Mouse (Mus musculus): ENCODE results near the gene Gnb4. TPM values are rescaled to one million over a fixed set of nuclear protein-coding genes. Genes with fewer than 3 reads are reported as not detected.

Gnb4 gene
- polyA plus RNA-seq (2015; fragmentation: Nextera tagmentation; extraction: Ambion mirVana), result 83.1 and 89.1 TPM in 2 replicates

DNA sequence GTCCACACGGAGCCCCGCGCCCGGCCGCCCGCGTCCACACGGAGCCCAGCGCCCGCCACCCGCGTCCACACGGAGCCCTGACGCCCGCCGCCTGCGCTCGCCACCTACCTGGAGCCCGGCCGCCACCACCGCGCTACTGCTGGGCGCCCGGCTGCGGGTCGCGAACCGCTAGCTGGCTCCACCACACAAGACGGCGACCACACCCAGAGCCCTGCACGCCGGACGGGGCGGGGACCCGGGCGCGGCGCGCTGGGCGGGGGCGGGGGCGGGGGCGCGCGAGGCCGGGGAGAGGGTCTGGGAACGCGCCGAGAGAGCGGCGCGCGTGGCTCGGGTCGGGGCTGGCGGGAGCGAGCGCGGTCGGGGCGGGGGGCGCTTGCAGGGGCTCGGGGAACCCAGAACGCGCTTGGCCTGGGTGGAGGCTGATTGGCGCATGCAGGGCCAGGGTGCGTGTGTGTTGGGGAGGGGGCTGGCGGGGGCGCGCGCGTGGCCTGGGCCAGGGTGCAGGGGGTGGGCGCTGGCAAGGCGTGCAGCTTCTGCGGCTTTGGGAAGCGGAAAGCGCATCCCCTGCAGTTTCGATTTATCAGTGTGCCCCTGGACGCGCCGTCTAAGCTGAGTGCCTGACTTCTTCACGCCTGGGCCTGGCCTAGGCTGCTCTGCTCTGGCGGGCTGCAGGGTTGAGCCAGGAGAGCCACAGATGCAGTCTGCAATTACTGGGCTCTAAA lies at the start of gene Gnb4:
Gene Gnb4, minus strand, starts transcription at position 255 of the 722 bp plus-strand sequence.
- WGBS, result under 1% methylated on average over 58 of the region's 83 CpGs
- peak within 1 kb of the TSS; percentile 76 for H3K4me3 ChIP-seq (ENCODE audit: low read length)
- H3K9me3 ChIP-seq (ENCODE audit: control insufficient read depth, low read length), result no peaks in the 10 kb centered on the region
- ATAC-seq (ENCODE audit: low read depth), result peak; percentile 93
- peaks cover 8% of the 10 kb centered on the region; the same call in 1 of the 2 replicates for H3K4me1 ChIP-seq (replicated peaks; ENCODE audit: control insufficient read depth, insufficient read depth, low read length)
- H3K9ac ChIP-seq (ENCODE audit: low read length), result peak within 1 kb of the TSS; percentile 80
- H3K4me2 ChIP-seq (ENCODE audit: low read depth, low read length), result peak within 1 kb of the TSS; percentile 59
- H3K36me3 ChIP-seq (ENCODE audit: control insufficient read depth, insufficient read depth, low read length), result no peaks in the 10 kb centered on the region
- H3K27ac ChIP-seq (ENCODE audit: low read length), result peak within 1 kb of the TSS; percentile 63
- H3K27me3 ChIP-seq (ENCODE audit: control insufficient read depth, insufficient read depth, low read depth, low read length), result no peaks in the 10 kb centered on the region

GRCm38 (mm10) chr3:32661556-32661930 lies 45.2 kb upstream of the Gnb4 start:
- WGBS, result 47% methylated on average over 3 of the region's 3 CpGs
- no peak overlapping the region for H3K9ac ChIP-seq (ENCODE audit: low read length)
- H3K27ac ChIP-seq (ENCODE audit: low read length), result peak overlapping the region; percentile 76
- peak; percentile 88 for ATAC-seq (ENCODE audit: low read depth)
- 0 out of 2 replicates have a peak, but pooled peaks cover 2% of the 10 kb centered on the region for H3K9me3 ChIP-seq (ENCODE audit: control insufficient read depth, low read length)
- no peak overlapping the region for H3K4me3 ChIP-seq (ENCODE audit: low read length)
- no peak overlapping the region for H3K4me2 ChIP-seq (ENCODE audit: low read depth, low read length)
- H3K4me1 ChIP-seq (replicated peaks; ENCODE audit: control insufficient read depth, insufficient read depth, low read length), result peaks cover 14% of the 10 kb centered on the region; the same call in 1 of the 2 replicates
- no peaks in the 10 kb centered on the region for H3K27me3 ChIP-seq (ENCODE audit: control insufficient read depth, insufficient read depth, low read depth, low read length)
- H3K36me3 ChIP-seq (ENCODE audit: control insufficient read depth, insufficient read depth, low read length), result no peaks in the 10 kb centered on the region

DNA sequence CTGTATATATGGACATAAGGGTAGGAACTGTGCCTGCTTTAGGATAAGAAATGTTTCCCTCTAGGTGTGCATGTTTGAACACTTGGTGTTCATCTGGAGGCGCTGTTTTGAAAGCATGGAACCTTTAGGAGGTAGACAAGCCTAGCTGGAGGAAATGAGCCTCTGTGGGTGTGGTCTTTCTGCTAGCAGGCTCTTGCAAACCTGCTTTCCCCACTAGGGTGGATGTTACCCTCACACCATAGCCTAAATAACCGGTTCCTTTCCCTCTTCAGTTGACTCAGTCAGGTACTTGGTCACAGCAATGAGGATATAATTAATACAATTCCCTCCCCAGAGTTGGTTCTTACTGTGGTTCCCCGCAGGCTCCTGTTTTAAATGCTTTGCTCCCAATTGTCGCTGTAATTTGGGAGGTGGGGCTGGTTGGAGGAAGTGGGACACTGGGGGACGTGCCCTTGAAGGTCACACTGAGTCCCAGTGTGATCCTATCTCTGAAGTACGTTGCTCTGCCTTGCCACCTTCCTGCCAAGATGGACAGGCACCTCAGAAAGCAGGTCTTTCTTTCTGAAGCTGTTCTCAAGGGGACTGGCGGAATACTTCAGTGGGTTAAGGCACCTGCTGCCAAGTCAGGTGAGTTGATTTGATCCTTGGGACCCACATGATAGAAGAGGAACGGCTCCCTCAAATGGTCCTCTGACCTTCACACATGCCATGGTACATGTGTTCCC lies 44.6 kb upstream of the Gnb4 start:
- peak; percentile 76 for ATAC-seq (ENCODE audit: low read depth)
- no peak overlapping the region for H3K9ac ChIP-seq (ENCODE audit: low read length)
- H3K27ac ChIP-seq (ENCODE audit: low read length), result peak overlapping the region; percentile 76
- H3K4me2 ChIP-seq (ENCODE audit: low read depth, low read length), result no peak overlapping the region
- H3K4me1 ChIP-seq (replicated peaks; ENCODE audit: control insufficient read depth, insufficient read depth, low read length), result peaks cover 14% of the 10 kb centered on the region; the same call in 1 of the 2 replicates
- H3K9me3 ChIP-seq (ENCODE audit: control insufficient read depth, low read length), result 0 out of 2 replicates have a peak, but pooled peaks cover 2% of the 10 kb centered on the region
- H3K27me3 ChIP-seq (ENCODE audit: control insufficient read depth, insufficient read depth, low read depth, low read length), result no peaks in the 10 kb centered on the region
- 41% methylated on average over 8 of the region's 8 CpGs for WGBS
- H3K36me3 ChIP-seq (ENCODE audit: control insufficient read depth, insufficient read depth, low read length), result no peaks in the 10 kb centered on the region
- no peak overlapping the region for H3K4me3 ChIP-seq (ENCODE audit: low read length)

DNA sequence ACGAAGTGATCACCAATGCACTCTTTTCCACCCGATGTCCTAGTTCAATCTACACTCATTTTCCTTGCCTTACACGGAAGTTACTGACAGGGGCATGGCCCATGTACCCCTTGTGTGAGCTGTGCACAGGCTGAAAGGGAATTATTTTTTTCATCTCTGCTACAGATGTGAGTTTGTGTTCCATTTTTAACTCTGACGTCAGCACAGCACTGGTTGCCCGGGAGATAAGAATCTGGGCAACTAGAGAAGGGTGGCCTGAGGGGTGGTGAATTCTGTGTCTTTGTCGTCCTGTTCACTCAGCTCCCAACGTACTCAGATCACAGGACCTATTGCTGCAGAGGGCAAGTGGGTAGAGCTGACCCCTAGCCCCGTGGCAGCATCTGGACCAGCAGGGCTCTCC lies 43.9 kb upstream of the Gnb4 start:
- Histone ChIP-seq H3K27me3 (ENCODE audit: control insufficient read depth, insufficient read depth, low read depth, low read length) (no peaks in the 10 kb centered on the region), H3K36me3 (ENCODE audit: control insufficient read depth, insufficient read depth, low read length) (no peaks in the 10 kb centered on the region), H3K27ac (ENCODE audit: low read length) (peak overlapping the region; percentile 76), H3K9me3 (ENCODE audit: control insufficient read depth, low read length) (0 out of 2 replicates have a peak, but pooled peaks cover 2% of the 10 kb centered on the region), H3K4me2 (ENCODE audit: low read depth, low read length) (no peak overlapping the region), H3K4me1 (replicated peaks; ENCODE audit: control insufficient read depth, insufficient read depth, low read length) (peaks cover 14% of the 10 kb centered on the region; the same call in 1 of the 2 replicates), H3K9ac (ENCODE audit: low read length) (no peak overlapping the region), H3K4me3 (ENCODE audit: low read length) (no peak overlapping the region)
- WGBS, result 48% methylated on average over 8 of the region's 8 CpGs
- 0 out of 2 replicates have a peak, but pooled peaks have one; percentile 15 for ATAC-seq (ENCODE audit: low read depth)

- 78% methylated on average over 2 of the region's 2 CpGs for whole genome bisulfite sequencing
- H3K36me3 ChIP-seq (ENCODE audit: control insufficient read depth, insufficient read depth, low read length), result no peaks in the 10 kb centered on the region
Observed at GRCm38 (mm10) chr3:32659506-32659905, 43.1 kb upstream of the Gnb4 start.

GRCm38 (mm10) chr3:32658821-32659220 lies 42.4 kb upstream of the Gnb4 start:
- H3K27me3 ChIP-seq (ENCODE audit: control insufficient read depth, insufficient read depth, low read depth, low read length), result no peaks in the 10 kb centered on the region
- H3K36me3 ChIP-seq (ENCODE audit: control insufficient read depth, insufficient read depth, low read length), result no peaks in the 10 kb centered on the region
- peak overlapping the region; percentile 40 for H3K9ac ChIP-seq (ENCODE audit: low read length)
- H3K9me3 ChIP-seq (ENCODE audit: control insufficient read depth, low read length), result 0 out of 2 replicates have a peak, but pooled peaks cover 2% of the 10 kb centered on the region
- peak overlapping the region; percentile 31; the same call in 1 of the 2 replicates for H3K4me3 ChIP-seq (ENCODE audit: low read length)
- peaks cover 14% of the 10 kb centered on the region; the same call in 1 of the 2 replicates for H3K4me1 ChIP-seq (replicated peaks; ENCODE audit: control insufficient read depth, insufficient read depth, low read length)
- H3K27ac ChIP-seq (ENCODE audit: low read length), result no peak overlapping the region
- ATAC-seq (ENCODE audit: low read depth), result no peak
- H3K4me2 ChIP-seq (ENCODE audit: low read depth, low read length), result peak overlapping the region; percentile 49
- 35% methylated on average over 16 of the region's 16 CpGs for WGBS

More at GRCm38 (mm10) chr3:32659506-32659905, 43.1 kb upstream of the Gnb4 start:
- H3K9ac ChIP-seq (ENCODE audit: low read length), result no peak overlapping the region
- H3K4me1 ChIP-seq (replicated peaks; ENCODE audit: control insufficient read depth, insufficient read depth, low read length), result peaks cover 14% of the 10 kb centered on the region; the same call in 1 of the 2 replicates
- ATAC-seq (ENCODE audit: low read depth), result no peak
- no peak overlapping the region for H3K4me2 ChIP-seq (ENCODE audit: low read depth, low read length)
- H3K4me3 ChIP-seq (ENCODE audit: low read length), result no peak overlapping the region
- no peak overlapping the region for H3K27ac ChIP-seq (ENCODE audit: low read length)
- 0 out of 2 replicates have a peak, but pooled peaks cover 2% of the 10 kb centered on the region for H3K9me3 ChIP-seq (ENCODE audit: control insufficient read depth, low read length)
- H3K27me3 ChIP-seq (ENCODE audit: control insufficient read depth, insufficient read depth, low read depth, low read length), result no peaks in the 10 kb centered on the region

GRCm38 (mm10) chr3:32658401-32658800 lies 42.0 kb upstream of the Gnb4 start:
- H3K9ac ChIP-seq (ENCODE audit: low read length), result peak overlapping the region; percentile 40

GRCm38 (mm10) chr3:32656398-32656994 lies 40.1 kb upstream of the Gnb4 start:
- no peak overlapping the region for H3K27ac ChIP-seq (ENCODE audit: low read length)
- no peak overlapping the region for H3K4me3 ChIP-seq (ENCODE audit: low read length)
- WGBS, result 57% methylated on average over 10 of the region's 10 CpGs
- no peak overlapping the region for H3K9ac ChIP-seq (ENCODE audit: low read length)
- no peak for ATAC-seq (ENCODE audit: low read depth)
- H3K4me1 ChIP-seq (replicated peaks; ENCODE audit: control insufficient read depth, insufficient read depth, low read length), result peaks cover 14% of the 10 kb centered on the region; the same call in 1 of the 2 replicates
- no peaks in the 10 kb centered on the region for H3K27me3 ChIP-seq (ENCODE audit: control insufficient read depth, insufficient read depth, low read depth, low read length)
- no peaks in the 10 kb centered on the region for H3K36me3 ChIP-seq (ENCODE audit: control insufficient read depth, insufficient read depth, low read length)
- H3K4me2 ChIP-seq (ENCODE audit: low read depth, low read length), result no peak overlapping the region
- H3K9me3 ChIP-seq (ENCODE audit: control insufficient read depth, low read length), result 0 out of 2 replicates have a peak, but pooled peaks cover 2% of the 10 kb centered on the region

More at GRCm38 (mm10) chr3:32658401-32658800, 42.0 kb upstream of the Gnb4 start:
- Histone ChIP-seq H3K36me3 (ENCODE audit: control insufficient read depth, insufficient read depth, low read length) (no peaks in the 10 kb centered on the region), H3K9me3 (ENCODE audit: control insufficient read depth, low read length) (0 out of 2 replicates have a peak, but pooled peaks cover 2% of the 10 kb centered on the region), H3K4me1 (replicated peaks; ENCODE audit: control insufficient read depth, insufficient read depth, low read length) (peaks cover 14% of the 10 kb centered on the region; the same call in 1 of the 2 replicates), H3K4me3 (ENCODE audit: low read length) (no peak overlapping the region; the same call in 1 of the 2 replicates), H3K27me3 (ENCODE audit: control insufficient read depth, insufficient read depth, low read depth, low read length) (no peaks in the 10 kb centered on the region), H3K4me2 (ENCODE audit: low read depth, low read length) (peak overlapping the region; percentile 49), H3K27ac (ENCODE audit: low read length) (no peak overlapping the region)
- ATAC-seq (ENCODE audit: low read depth), result no peak
- WGBS, result 49% methylated on average over 7 of the region's 7 CpGs
